Mouse (Mus musculus) E14TG2a.4 (cell line): ENCODE measurements at regions not wholly inside any gene's neighbourhood (a gene's known extent, or its start where the extent isn't known, plus 50 kb on each side); places are given as distances from the start of the nearest gene placed in this dataset.

ENCODE experiments used
- CTCF ChIP-seq: conservative IDR thresholded peaks from 2 replicates; pipeline ENCODE4 v1.5.1; 2014; ENCODE audit warnings: low read length
- POU5F1 ChIP-seq: IDR thresholded peaks from 2 replicates; pipeline ENCODE4 v1.6.1; 2014; ENCODE audit warnings: low read length, borderline replicate concordance

DNA sequence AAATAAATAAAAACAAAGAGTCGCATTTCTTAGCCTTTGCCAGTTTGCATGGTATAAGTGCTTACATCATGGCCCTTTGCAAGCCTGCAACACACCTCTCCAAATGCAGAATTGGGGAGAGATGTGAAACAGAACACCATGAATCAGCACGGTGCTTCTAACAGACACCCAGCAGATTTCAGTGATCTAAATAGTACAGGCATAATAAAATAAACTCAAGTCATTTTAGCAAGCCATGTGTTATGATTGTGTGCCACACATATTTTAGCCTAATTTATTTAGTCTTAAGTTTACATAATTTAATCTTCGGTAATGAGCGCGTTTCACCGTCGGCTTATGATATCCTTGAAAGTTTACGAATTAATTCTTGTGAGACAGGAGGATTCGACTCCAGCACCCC lies 189.6 kb downstream of the Rnd3 start:
- no peak for TF ChIP-seq CTCF
- TF ChIP-seq POU5F1: no peak
